Mouse (Mus musculus): Measurements from ENCODE around the gene Dazap2. TPM values are rescaled to one million over a fixed set of nuclear protein-coding genes. Genes with fewer than 3 reads are reported as not detected.

The Dazap2 gene
- polyA plus RNA-seq, 1 experiment: 1,115 TPM

DNA sequence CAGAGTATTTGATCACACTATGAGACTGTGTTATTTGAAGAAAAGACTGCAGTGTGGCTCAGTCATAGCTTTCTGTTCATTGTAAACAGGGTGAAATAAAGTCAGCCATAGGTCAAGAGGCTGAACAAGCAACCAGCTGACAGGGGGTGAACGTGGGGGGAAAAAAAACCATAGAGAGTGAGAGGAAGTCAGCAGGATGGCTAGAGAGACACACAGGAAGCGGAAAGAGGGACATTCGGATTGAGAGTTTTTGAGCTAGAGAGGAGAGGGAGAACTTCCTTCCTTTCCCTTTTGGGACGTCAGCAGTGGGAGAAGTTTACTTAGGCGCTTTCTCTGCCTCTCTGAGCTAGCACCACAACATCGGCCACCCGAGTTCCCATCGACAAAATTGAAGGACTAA is 24.7 kb upstream of the Dazap2 start:
- Histone ChIP-seq H3K4me3 (ENCODE audit: control insufficient read depth, insufficient read depth, low read length) (no peak overlapping the region), H3K27me3 (ENCODE audit: control insufficient read depth, insufficient read depth, low read length) (no peaks in the 10 kb centered on the region), H3K27ac (ENCODE audit: control insufficient read depth, insufficient read depth, low read length) (no peak overlapping the region), H3K36me3 (ENCODE audit: control insufficient read depth, insufficient read depth, low read length) (peaks cover 26% of the 10 kb centered on the region), H3K4me1 (replicated peaks; ENCODE audit: control insufficient read depth, insufficient read depth, low read length) (no peaks in the 10 kb centered on the region)
- DNase-seq: no peak
- 58% methylated on average over 8 of the region's 8 CpGs for WGBS
- TF ChIP-seq CTCF (IDR thresholded peaks at IDR 0.05; ENCODE audit: borderline replicate concordance, control insufficient read depth, extremely low read depth, insufficient read depth, low read length, poor library complexity) (no peak), POLR2A (IDR thresholded peaks at IDR 0.05; ENCODE audit: control insufficient read depth, extremely low read depth, insufficient read depth, low read length, poor library complexity) (no peak)

GRCm38 (mm10) chr15:100592817-100593216 is 22.3 kb upstream of the Dazap2 start:
- no peak for DNase-seq
- Histone ChIP-seq H3K36me3 (ENCODE audit: control insufficient read depth, insufficient read depth, low read length) (peaks cover 13% of the 10 kb centered on the region; the same call in 1 of the 2 replicates), H3K27me3 (ENCODE audit: control insufficient read depth, insufficient read depth, low read length) (no peaks in the 10 kb centered on the region), H3K4me1 (replicated peaks; ENCODE audit: control insufficient read depth, insufficient read depth, low read length) (no peaks in the 10 kb centered on the region), H3K27ac (ENCODE audit: control insufficient read depth, insufficient read depth, low read length) (no peak overlapping the region), H3K4me3 (ENCODE audit: control insufficient read depth, insufficient read depth, low read length) (no peak overlapping the region)
- no peak for TF ChIP-seq POLR2A (IDR thresholded peaks at IDR 0.05; ENCODE audit: control insufficient read depth, extremely low read depth, insufficient read depth, low read length, poor library complexity)
- TF ChIP-seq CTCF (IDR thresholded peaks at IDR 0.05; ENCODE audit: borderline replicate concordance, control insufficient read depth, extremely low read depth, insufficient read depth, low read length, poor library complexity): no peak
- 96% methylated on average over 6 of the region's 6 CpGs for WGBS

GRCm38 (mm10) chr15:100598287-100598882 is 16.8 kb upstream of the Dazap2 start:
- H3K4me3 ChIP-seq (ENCODE audit: control insufficient read depth, insufficient read depth, low read length): peak overlapping the region; percentile 86

DNA sequence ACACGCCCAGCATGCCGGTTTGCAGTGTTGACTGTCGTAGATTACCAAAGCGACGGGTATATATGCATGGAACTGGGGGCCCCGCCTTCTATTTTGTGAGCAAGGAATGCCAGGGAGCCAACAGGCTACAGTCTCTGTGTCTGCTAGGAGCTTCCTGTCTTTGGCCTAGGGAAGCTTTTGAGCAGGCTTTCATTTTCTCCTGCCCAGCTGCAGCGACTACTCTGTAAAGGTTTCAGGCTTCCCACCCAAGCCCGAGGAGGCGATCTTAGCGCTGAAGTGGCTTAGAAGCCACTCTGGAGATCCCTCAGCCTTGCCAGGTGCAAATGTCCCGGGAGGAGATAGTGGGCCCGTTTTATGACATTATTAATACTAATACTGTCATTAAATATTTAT is 16.3 kb upstream of the Dazap2 start:
- H3K27me3 ChIP-seq (ENCODE audit: control insufficient read depth, insufficient read depth, low read length): no peaks in the 10 kb centered on the region
- H3K27ac ChIP-seq (ENCODE audit: control insufficient read depth, insufficient read depth, low read length): peak overlapping the region; percentile 95
- peaks cover 14% of the 10 kb centered on the region for H3K4me1 ChIP-seq (replicated peaks; ENCODE audit: control insufficient read depth, insufficient read depth, low read length)
- TF ChIP-seq CTCF (IDR thresholded peaks at IDR 0.05; ENCODE audit: borderline replicate concordance, control insufficient read depth, extremely low read depth, insufficient read depth, low read length, poor library complexity) (no peak), POLR2A (IDR thresholded peaks at IDR 0.05; ENCODE audit: control insufficient read depth, extremely low read depth, insufficient read depth, low read length, poor library complexity) (no peak)
- WGBS: under 1% methylated on average over 12 of the region's 12 CpGs
- peak overlapping the region; percentile 86 for H3K4me3 ChIP-seq (ENCODE audit: control insufficient read depth, insufficient read depth, low read length)
- no peak for DNase-seq
- no peaks in the 10 kb centered on the region for H3K36me3 ChIP-seq (ENCODE audit: control insufficient read depth, insufficient read depth, low read length)

More at GRCm38 (mm10) chr15:100598287-100598882, 16.8 kb upstream of the Dazap2 start:
- Histone ChIP-seq H3K27me3 (ENCODE audit: control insufficient read depth, insufficient read depth, low read length) (no peaks in the 10 kb centered on the region), H3K36me3 (ENCODE audit: control insufficient read depth, insufficient read depth, low read length) (no peaks in the 10 kb centered on the region), H3K4me1 (replicated peaks; ENCODE audit: control insufficient read depth, insufficient read depth, low read length) (peaks cover 14% of the 10 kb centered on the region), H3K27ac (ENCODE audit: control insufficient read depth, insufficient read depth, low read length) (peak overlapping the region; percentile 95)
- WGBS: 2% methylated on average over 9 of the region's 9 CpGs
- TF ChIP-seq CTCF (IDR thresholded peaks at IDR 0.05; ENCODE audit: borderline replicate concordance, control insufficient read depth, extremely low read depth, insufficient read depth, low read length, poor library complexity) (no peak), POLR2A (IDR thresholded peaks at IDR 0.05; ENCODE audit: control insufficient read depth, extremely low read depth, insufficient read depth, low read length, poor library complexity) (no peak)
- peak; percentile 50 for DNase-seq

- TF ChIP-seq POLR2A (IDR thresholded peaks at IDR 0.05; ENCODE audit: control insufficient read depth, extremely low read depth, insufficient read depth, low read length, poor library complexity) (0 out of 2 replicates have a peak, but pooled peaks have one; percentile 27), CTCF (IDR thresholded peaks at IDR 0.05; ENCODE audit: borderline replicate concordance, control insufficient read depth, extremely low read depth, insufficient read depth, low read length, poor library complexity) (no peak)
- peak within 1 kb of the TSS; percentile 86 for H3K4me3 ChIP-seq (ENCODE audit: control insufficient read depth, insufficient read depth, low read length)
- DNase-seq: peak; percentile 47
- WGBS: 1% methylated on average over 75 of the region's 76 CpGs
- no peaks in the 10 kb centered on the region for H3K27me3 ChIP-seq (ENCODE audit: control insufficient read depth, insufficient read depth, low read length)
- H3K36me3 ChIP-seq (ENCODE audit: control insufficient read depth, insufficient read depth, low read length): no peaks in the 10 kb centered on the region
- H3K4me1 ChIP-seq (replicated peaks; ENCODE audit: control insufficient read depth, insufficient read depth, low read length): peaks cover 17% of the 10 kb centered on the region
- peak within 1 kb of the TSS; percentile 95 for H3K27ac ChIP-seq (ENCODE audit: control insufficient read depth, insufficient read depth, low read length)
Measured at GRCm38 (mm10) chr15:100599276-100600046, 15.7 kb upstream of the Dazap2 start, which contains the start of gene Pou6f1. Gene Pou6f1 (minus strand): TSS chr15:100599984.

- 3% methylated on average over 35 of the region's 35 CpGs for WGBS
- peaks cover 23% of the 10 kb centered on the region for H3K4me1 ChIP-seq (replicated peaks; ENCODE audit: control insufficient read depth, insufficient read depth, low read length)
- peak; percentile 88 for DNase-seq
- no peaks in the 10 kb centered on the region for H3K27me3 ChIP-seq (ENCODE audit: control insufficient read depth, insufficient read depth, low read length)
- H3K27ac ChIP-seq (ENCODE audit: control insufficient read depth, insufficient read depth, low read length): peak overlapping the region; percentile 95
- H3K4me3 ChIP-seq (ENCODE audit: control insufficient read depth, insufficient read depth, low read length): peak overlapping the region; percentile 86
- TF ChIP-seq CTCF (IDR thresholded peaks at IDR 0.05; ENCODE audit: borderline replicate concordance, control insufficient read depth, extremely low read depth, insufficient read depth, low read length, poor library complexity) (peak; percentile 81), POLR2A (IDR thresholded peaks at IDR 0.05; ENCODE audit: control insufficient read depth, extremely low read depth, insufficient read depth, low read length, poor library complexity) (no peak)
- no peaks in the 10 kb centered on the region for H3K36me3 ChIP-seq (ENCODE audit: control insufficient read depth, insufficient read depth, low read length)
Measured at GRCm38 (mm10) chr15:100600047-100600695, 15.0 kb upstream of the Dazap2 start.
